Mouse (Mus musculus) kidney, adult 2 months (tissue): ENCODE results near the gene Prmt3.

Experiments
- CTCF ChIP-seq: fragments of 200-500 bp; conservative IDR thresholded peaks from 2 replicates; pipeline ENCODE4 v1.5.1; 2011; ENCODE audit warnings: low read depth, mild to moderate bottlenecking, control low read depth, low read length, moderate library complexity, mixed read lengths; ENCODE audit not compliant: insufficient read depth, insufficient read length
- POLR2A ChIP-seq: fragments of 200-500 bp; IDR thresholded peaks from one replicate; pipeline ENCODE4 v1.6.1; 2011; ENCODE audit warnings: low read depth, low read length, control low read depth

- TF ChIP-seq CTCF (no peak), POLR2A (no peak)
Measured at GRCm38 (mm10) chr7:49870276-49870675, 92.1 kb downstream of the Prmt3 start.
